Mouse (Mus musculus) G1E (cell line): ENCODE data around the gene Zfp992.
"Not testable (repeated sequence)": the region's sequence is repeated elsewhere in the genome, so short reads cannot be mapped to it uniquely, and the experiment has no call there.

ENCODE experiments used
- CTCF ChIP-seq: IDR thresholded peaks from 2 replicates; pipeline ENCODE4 v1.5.1; 2012; ENCODE audit warnings: low read depth, low read length, inconsistent platforms, mixed read lengths
- GATA1 ChIP-seq: IDR thresholded peaks from 2 replicates; pipeline ENCODE4 v1.6.1; 2012; ENCODE audit warnings: borderline replicate concordance, low read length, inconsistent platforms, mixed read lengths

DNA sequence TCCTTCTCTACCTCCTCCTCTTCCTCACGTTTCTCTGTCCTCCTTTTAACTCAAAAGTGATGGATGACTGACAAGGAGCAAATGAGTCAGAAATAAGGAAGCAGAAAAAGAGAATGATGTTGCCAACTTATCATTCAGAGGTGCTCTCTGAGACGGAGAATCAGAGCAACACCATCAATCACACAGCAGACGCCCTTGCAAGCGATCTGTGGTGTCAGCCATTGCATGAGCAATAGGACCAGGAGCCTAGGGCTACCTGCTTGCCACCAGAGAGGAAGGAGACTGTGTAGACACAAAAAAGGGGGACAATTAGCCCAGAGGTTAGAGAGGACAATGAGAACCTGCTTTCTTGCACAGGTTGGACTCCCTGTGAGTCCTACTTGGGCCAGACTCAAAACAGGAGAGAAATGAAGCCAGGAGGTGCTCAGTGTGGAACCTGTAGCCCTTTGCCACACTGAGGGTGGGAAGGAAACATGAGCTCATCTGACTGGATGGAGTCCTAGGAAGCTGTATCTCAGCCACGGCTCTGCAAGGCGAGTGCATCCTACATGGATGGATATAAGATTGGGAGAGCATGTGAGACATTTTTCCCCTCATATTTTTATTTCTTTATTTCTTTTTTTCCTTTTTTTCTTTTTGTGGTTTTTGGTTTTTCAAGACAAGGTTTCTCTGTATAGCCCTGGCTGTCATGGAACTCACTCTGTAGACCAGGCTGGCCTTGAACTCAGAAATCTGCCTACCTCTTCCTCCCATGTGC lies 36.5 kb downstream of the Zfp992 start:
- TF ChIP-seq CTCF, GATA1: not testable (repeated sequence)
